Mouse (Mus musculus): ENCODE results near the gene Fnip1. TPM values are rescaled to one million over a fixed set of nuclear protein-coding genes. Genes with fewer than 3 reads are reported as not detected.

The Fnip1 gene
- total and polyA plus RNA-seq, 3 experiments: 1.6 to 74.0 (median 56.1) TPM

- H3K27me3 ChIP-seq (ENCODE audit: insufficient read depth, low read length): peaks cover 24% of the 10 kb centered on the region
- TF ChIP-seq GATA1 (IDR thresholded peaks at IDR 0.05; ENCODE audit: borderline replicate concordance, low read length) (no peak), TAL1 (conservative IDR thresholded peaks at IDR 0.05; ENCODE audit: low read depth, low read length) (no peak), CTCF (IDR thresholded peaks at IDR 0.05; ENCODE audit: low read depth, low read length) (no peak), GATA2 (IDR thresholded peaks at IDR 0.05; ENCODE audit: borderline replicate concordance, low read depth, low read length) (no peak)
- ATAC-seq (ENCODE audit: extremely low read depth, insufficient number of reproducible peaks, low FRiP score, poor library complexity, severe bottlenecking) (no peak), DNase-seq (ENCODE audit: low spot score) (no peak)
- no peaks in the 10 kb centered on the region for H3K9me3 ChIP-seq (replicated peaks)
- H3K36me3 ChIP-seq (replicated peaks): no peaks in the 10 kb centered on the region
- H3K4me3 ChIP-seq (ENCODE audit: low read depth, low read length): no peak overlapping the region
- H3K4me1 ChIP-seq (ENCODE audit: insufficient read depth, low read depth, low read length): peaks cover 5% of the 10 kb centered on the region
These were observed 10.2 kb upstream of the Fnip1 start for GRCm38 (mm10) chr11:54427695-54428352.

- no peaks in the 10 kb centered on the region for H3K36me3 ChIP-seq (replicated peaks)
- H3K27me3 ChIP-seq (ENCODE audit: insufficient read depth, low read length): peaks cover 26% of the 10 kb centered on the region
- ATAC-seq (ENCODE audit: extremely low read depth, insufficient number of reproducible peaks, low FRiP score, poor library complexity, severe bottlenecking): no peak
- no peak for DNase-seq (ENCODE audit: low spot score)
- no peaks in the 10 kb centered on the region for H3K9me3 ChIP-seq (replicated peaks)
- no peak overlapping the region for H3K4me3 ChIP-seq (ENCODE audit: low read depth, low read length)
- H3K4me1 ChIP-seq (ENCODE audit: insufficient read depth, low read depth, low read length): peaks cover 6% of the 10 kb centered on the region
- TF ChIP-seq POLR2AphosphoS5 (IDR thresholded peaks at IDR 0.05; ENCODE audit: insufficient replicate concordance, low read depth, low read length): no peak
- no peak for TF ChIP-seq TAL1 (conservative IDR thresholded peaks at IDR 0.05; ENCODE audit: low read depth, low read length)
- no peak for TF ChIP-seq GATA1 (IDR thresholded peaks at IDR 0.05; ENCODE audit: borderline replicate concordance, low read length)
- TF ChIP-seq GATA2 (IDR thresholded peaks at IDR 0.05; ENCODE audit: borderline replicate concordance, low read depth, low read length): no peak
- no peak for TF ChIP-seq CTCF (IDR thresholded peaks at IDR 0.05; ENCODE audit: low read depth, low read length)
These were observed 8.8 kb upstream of the Fnip1 start for GRCm38 (mm10) chr11:54429224-54429623.

GRCm38 (mm10) chr11:54435797-54436196, 2.2 kb upstream of the Fnip1 start:
- TF ChIP-seq GATA1 (IDR thresholded peaks at IDR 0.05; ENCODE audit: borderline replicate concordance, low read length) (no peak), GATA2 (IDR thresholded peaks at IDR 0.05; ENCODE audit: borderline replicate concordance, low read depth, low read length) (no peak), CTCF (IDR thresholded peaks at IDR 0.05; ENCODE audit: low read depth, low read length) (no peak), TAL1 (conservative IDR thresholded peaks at IDR 0.05; ENCODE audit: low read depth, low read length) (no peak), POLR2AphosphoS5 (IDR thresholded peaks at IDR 0.05; ENCODE audit: insufficient replicate concordance, low read depth, low read length) (no peak)
- no peak for ATAC-seq (ENCODE audit: extremely low read depth, insufficient number of reproducible peaks, low FRiP score, poor library complexity, severe bottlenecking)
- Histone ChIP-seq H3K4me3 (ENCODE audit: low read depth, low read length) (no peak overlapping the region), H3K9me3 (replicated peaks) (no peaks in the 10 kb centered on the region), H3K36me3 (replicated peaks) (peaks cover 3% of the 10 kb centered on the region), H3K27me3 (ENCODE audit: insufficient read depth, low read length) (peaks cover 13% of the 10 kb centered on the region), H3K4me1 (ENCODE audit: insufficient read depth, low read depth, low read length) (peaks cover 11% of the 10 kb centered on the region)
- DNase-seq (ENCODE audit: low spot score): no peak

- ATAC-seq (ENCODE audit: extremely low read depth, insufficient number of reproducible peaks, low FRiP score, poor library complexity, severe bottlenecking) (no peak), DNase-seq (ENCODE audit: low spot score) (no peak)
- Histone ChIP-seq H3K27me3 (ENCODE audit: insufficient read depth, low read length) (peaks cover 13% of the 10 kb centered on the region), H3K36me3 (replicated peaks) (peaks cover 5% of the 10 kb centered on the region), H3K4me3 (ENCODE audit: low read depth, low read length) (peak overlapping the region; percentile 92), H3K4me1 (ENCODE audit: insufficient read depth, low read depth, low read length) (peaks cover 13% of the 10 kb centered on the region), H3K9me3 (replicated peaks) (no peaks in the 10 kb centered on the region)
- TF ChIP-seq GATA1 (IDR thresholded peaks at IDR 0.05; ENCODE audit: borderline replicate concordance, low read length): no peak
- TF ChIP-seq POLR2AphosphoS5 (IDR thresholded peaks at IDR 0.05; ENCODE audit: insufficient replicate concordance, low read depth, low read length): no peak
- no peak for TF ChIP-seq GATA2 (IDR thresholded peaks at IDR 0.05; ENCODE audit: borderline replicate concordance, low read depth, low read length)
- TF ChIP-seq TAL1 (conservative IDR thresholded peaks at IDR 0.05; ENCODE audit: low read depth, low read length): no peak
- TF ChIP-seq CTCF (IDR thresholded peaks at IDR 0.05; ENCODE audit: low read depth, low read length): no peak
These were observed 633 bp upstream of the Fnip1 start for GRCm38 (mm10) chr11:54437310-54437822.

- peaks cover 10% of the 10 kb centered on the region for H3K36me3 ChIP-seq (replicated peaks)
- TF ChIP-seq GATA2 (IDR thresholded peaks at IDR 0.05; ENCODE audit: borderline replicate concordance, low read depth, low read length): no peak
- H3K9me3 ChIP-seq (replicated peaks): no peaks in the 10 kb centered on the region
- H3K4me3 ChIP-seq (ENCODE audit: low read depth, low read length): peak overlapping the region; percentile 92
- peak; percentile 57 for DNase-seq (ENCODE audit: low spot score)
- peaks cover 6% of the 10 kb centered on the region for H3K27me3 ChIP-seq (ENCODE audit: insufficient read depth, low read length)
- H3K4me1 ChIP-seq (ENCODE audit: insufficient read depth, low read depth, low read length): peaks cover 14% of the 10 kb centered on the region
- ATAC-seq (ENCODE audit: extremely low read depth, insufficient number of reproducible peaks, low FRiP score, poor library complexity, severe bottlenecking): no peak
These were observed 375 bp downstream of the Fnip1 start for GRCm38 (mm10) chr11:54438366-54438781.

GRCm38 (mm10) chr11:54438991-54439690, 1.1 kb downstream of the Fnip1 start:
- no peak for TF ChIP-seq CTCF (IDR thresholded peaks at IDR 0.05; ENCODE audit: low read depth, low read length)
- TF ChIP-seq TAL1 (conservative IDR thresholded peaks at IDR 0.05; ENCODE audit: low read depth, low read length): no peak
- no peak for TF ChIP-seq GATA1 (IDR thresholded peaks at IDR 0.05; ENCODE audit: borderline replicate concordance, low read length)
- TF ChIP-seq POLR2AphosphoS5 (IDR thresholded peaks at IDR 0.05; ENCODE audit: insufficient replicate concordance, low read depth, low read length): no peak
- TF ChIP-seq GATA2 (IDR thresholded peaks at IDR 0.05; ENCODE audit: borderline replicate concordance, low read depth, low read length): no peak
- Histone ChIP-seq H3K4me3 (ENCODE audit: low read depth, low read length) (peak overlapping the region; percentile 92), H3K9me3 (replicated peaks) (no peaks in the 10 kb centered on the region), H3K36me3 (replicated peaks) (peaks cover 16% of the 10 kb centered on the region), H3K27me3 (ENCODE audit: insufficient read depth, low read length) (peaks cover 3% of the 10 kb centered on the region), H3K4me1 (ENCODE audit: insufficient read depth, low read depth, low read length) (peaks cover 20% of the 10 kb centered on the region)
- DNase-seq (ENCODE audit: low spot score): no peak
- ATAC-seq (ENCODE audit: extremely low read depth, insufficient number of reproducible peaks, low FRiP score, poor library complexity, severe bottlenecking): no peak

Measured in G1E (cell line).